Mouse (Mus musculus): ENCODE results near the gene Pdgfra.

DNA sequence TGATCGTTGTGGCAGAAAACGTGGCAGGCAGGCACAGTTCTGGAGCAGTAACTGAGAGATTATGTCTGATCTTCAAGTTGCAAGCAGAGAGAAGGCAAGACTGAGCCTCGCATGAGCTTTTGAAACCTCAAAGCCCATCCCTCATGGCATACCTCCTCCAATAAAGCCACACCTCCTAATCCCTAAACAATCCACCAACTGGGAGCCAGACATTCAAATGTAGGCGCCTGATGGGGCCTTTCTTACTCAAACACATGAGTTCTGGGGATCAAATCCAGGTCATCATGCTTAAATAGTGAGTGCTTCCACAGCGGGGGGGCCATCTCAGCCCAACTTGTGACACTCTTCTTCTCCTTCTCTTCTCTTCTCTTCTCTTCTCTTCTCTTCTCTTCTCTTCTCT, 40.3 kb upstream of the Pdgfra start:
- TF ChIP-seq CTCF (IDR thresholded peaks at IDR 0.05; ENCODE audit: control insufficient read depth, insufficient read depth, insufficient read length) (no peak), USF1 (IDR thresholded peaks at IDR 0.05; ENCODE audit: low read depth) (no peak), FOSL1 (IDR thresholded peaks at IDR 0.05; ENCODE audit: insufficient read depth, low read length, poor library complexity, severe bottlenecking) (no peak), MAX (IDR thresholded peaks at IDR 0.05) (no peak)

All from C2C12 (cell line).